Mouse (Mus musculus): ENCODE data around the gene Hsd3b6. TPM values are rescaled to one million over a fixed set of nuclear protein-coding genes. Genes with fewer than 3 reads are reported as not detected.

Gene Hsd3b6
- total RNA-seq, 2 experiments from 2014 or later, result not detected

Other genes starting within 250 kb of the Hsd3b6 start
- gene Gm10681, start 225.6 kb downstream of the Hsd3b6 start, total RNA-seq (2021), result not detected
- gene Hsd3b5, start 184.2 kb downstream of the Hsd3b6 start, total RNA-seq (2021), result not detected
- not detected for gene Hsd3b2, start 89.9 kb downstream of the Hsd3b6 start, total RNA-seq (2021)
- gene Hsd3b3, start 51.3 kb downstream of the Hsd3b6 start, total RNA-seq (2021), result not detected
- gene Hsd3b1, start 45.4 kb upstream of the Hsd3b6 start, total RNA-seq (2021), result not detected
- gene Hao2, start 78.8 kb upstream of the Hsd3b6 start, total RNA-seq (2021), result not detected